Mouse (Mus musculus) embryonic fibroblast, embryonic 13.5 days (primary cell): ENCODE results near the gene Tenm4.

Experiments used
- CTCF ChIP-seq: IDR thresholded peaks from 2 replicates; pipeline ENCODE4 v1.5.1; 2011; ENCODE audit warnings: mild to moderate bottlenecking, control low read depth, low read length, moderate library complexity, borderline replicate concordance; ENCODE audit not compliant: insufficient read depth
- POLR2A ChIP-seq: IDR thresholded peaks from 2 replicates; pipeline ENCODE4 v1.6.1; 2011; ENCODE audit warnings: low read depth, mild to moderate bottlenecking, control low read depth, low read length, moderate library complexity

DNA sequence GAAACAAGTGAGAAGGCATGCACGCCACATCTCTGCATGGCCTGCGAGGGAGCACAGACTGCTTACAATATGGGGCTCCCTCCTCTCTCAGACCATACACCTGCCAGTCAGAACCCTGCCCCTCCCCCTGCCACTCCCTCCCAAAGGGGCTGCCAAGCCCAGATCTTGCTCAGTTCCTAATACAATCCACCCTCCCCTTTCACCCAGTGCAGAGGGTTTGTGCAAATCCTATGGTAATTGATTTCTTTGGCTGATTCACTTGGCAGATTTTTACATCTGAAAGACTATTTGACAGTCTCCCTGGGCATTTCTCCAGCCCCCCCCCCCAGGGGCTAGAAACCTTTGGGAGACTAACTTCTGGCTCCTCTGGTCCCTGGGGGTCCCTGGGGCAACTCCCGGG lies 2.1 kb upstream of the Tenm4 start:
- TF ChIP-seq CTCF, result no peak
- TF ChIP-seq POLR2A, result no peak
